Mouse (Mus musculus) kidney, postnatal 0 days (tissue): Measurements from ENCODE around the gene Bpi. TPM values are rescaled to one million over a fixed set of nuclear protein-coding genes. Genes with fewer than 3 reads are reported as not detected.
A peak's percentile ranks its signal among the peaks of the same experiment; 100 is the strongest.

ENCODE experiments used
- ATAC-seq: fragments of 200-750 bp; cut with Nextera tagmentation; replicated peaks from 2 replicates; pipeline ENCODE4 v1.8.0; 2017; ENCODE audit warnings: low read depth, moderate number of reproducible peaks, moderate TSS enrichment, moderate library complexity; ENCODE audit not compliant: low FRiP score
- DNase-seq: peaks from one replicate; pipeline ENCODE4 v3.0.0-alpha.2; 2016; ENCODE audit warnings: low spot score
- H3K27ac ChIP-seq: fragments of 300-500 bp; sonication (generic); 2 replicates; pipeline ENCODE4 v1.5.1; 2014; ENCODE audit warnings: mild to moderate bottlenecking
- H3K27me3 ChIP-seq: fragments of 300-500 bp; sonication (generic); 2 replicates; pipeline ENCODE4 v1.6.1; 2014; ENCODE audit warnings: low read length, mixed read lengths; ENCODE audit not compliant: insufficient read depth
- H3K36me3 ChIP-seq: fragments of 300-500 bp; sonication (generic); 2 replicates; pipeline ENCODE4 v1.6.1; 2014; ENCODE audit warnings: low read length, mixed read lengths; ENCODE audit not compliant: insufficient read depth
- H3K4me1 ChIP-seq: fragments of 300-500 bp; sonication (generic); replicated peaks from 2 replicates; pipeline ENCODE4 v1.6.1; 2014; ENCODE audit warnings: antibody characterized with exemption, low read length, mixed read lengths; ENCODE audit not compliant: insufficient read depth
- H3K4me2 ChIP-seq: fragments of 300-500 bp; sonication (generic); 2 replicates; pipeline ENCODE4 v1.6.1; 2014; ENCODE audit warnings: mild to moderate bottlenecking, low read length, moderate library complexity, mixed read lengths
- H3K4me3 ChIP-seq: fragments of 300-500 bp; sonication (generic); replicated peaks from 2 replicates; pipeline ENCODE4 v1.5.1; 2014; ENCODE audit warnings: low read depth, low read length
- H3K9ac ChIP-seq: fragments of 300-500 bp; sonication (generic); 2 replicates; pipeline ENCODE4 v1.6.1; 2014; ENCODE audit warnings: low read depth, low read length
- H3K9me3 ChIP-seq: fragments of 300-500 bp; sonication (generic); replicated peaks from 2 replicates; pipeline ENCODE4 v1.6.1; 2016; ENCODE audit warnings: low read length, inconsistent platforms, mixed read lengths
- CTCF ChIP-seq: IDR thresholded peaks from 2 replicates; pipeline ENCODE4 v1.5.1; 2016; ENCODE audit warnings: antibody characterized with exemption, low read depth, mild to moderate bottlenecking, moderate library complexity
- WGBS: fragments of 180-500 bp; shearing (Covaris S2); extraction: QIAGEN DNeasy Blood & Tissue Kit; methylation state at CpG from one replicate; pipeline ENCODE4 v1.1.7; 2014; 5-methylcytosine and 5-hydroxymethylcytosine counted together
- polyA plus RNA-seq: library from polyadenylated mRNA; unstranded; fragments of >200 nt; fragmentation: Nextera tagmentation; extraction: Ambion mirVana; gene quantifications from 2 replicates; pipeline ENCODE4 v1.2.1, GENCODE M21; 2015

Gene Bpi
- polyA plus RNA-seq, 1 experiment from 2014 or later = 0.12 TPM

- no peaks in the 10 kb centered on the region for H3K27me3 ChIP-seq
- no peak overlapping the region for H3K4me3 ChIP-seq
- DNase-seq (no peak), ATAC-seq (no peak)
- H3K4me2 ChIP-seq = no peak overlapping the region
- no peak overlapping the region for H3K27ac ChIP-seq
- H3K9me3 ChIP-seq = no peaks in the 10 kb centered on the region
- H3K9ac ChIP-seq = no peak overlapping the region
- TF ChIP-seq CTCF = no peak
- peaks cover 10% of the 10 kb centered on the region for H3K4me1 ChIP-seq
- WGBS = 94% methylated on average over 4 of the region's 4 CpGs
- no peaks in the 10 kb centered on the region for H3K36me3 ChIP-seq
These were observed 21.8 kb downstream of the Bpi start for GRCm38 (mm10) chr2:158279656-158280055.

- no peak for DNase-seq
- H3K4me2 ChIP-seq = no peak overlapping the region
- 55% methylated on average over 16 of the region's 16 CpGs for WGBS
- peaks cover 8% of the 10 kb centered on the region for H3K4me1 ChIP-seq
- no peaks in the 10 kb centered on the region for H3K36me3 ChIP-seq
- H3K9ac ChIP-seq = no peak overlapping the region
- H3K9me3 ChIP-seq = no peaks in the 10 kb centered on the region
- ATAC-seq = no peak
- no peak overlapping the region for H3K27ac ChIP-seq
- no peak overlapping the region for H3K4me3 ChIP-seq
- no peaks in the 10 kb centered on the region for H3K27me3 ChIP-seq
- TF ChIP-seq CTCF = no peak
These were observed 23.8 kb downstream of the Bpi start for GRCm38 (mm10) chr2:158281497-158282205.

GRCm38 (mm10) chr2:158283136-158283535 is 25.2 kb downstream of the Bpi start:
- no peak overlapping the region for H3K27ac ChIP-seq

GRCm38 (mm10) chr2:158283771-158284170 is 25.9 kb downstream of the Bpi start:
- DNase-seq (no peak), ATAC-seq (no peak)
- no peaks in the 10 kb centered on the region for H3K27me3 ChIP-seq
- 80% methylated on average over 6 of the region's 6 CpGs for WGBS
- no peak for TF ChIP-seq CTCF
- H3K4me1 ChIP-seq = no peaks in the 10 kb centered on the region; the same call in 1 of the 2 replicates
- H3K27ac ChIP-seq = no peak overlapping the region
- no peaks in the 10 kb centered on the region for H3K9me3 ChIP-seq
- H3K4me3 ChIP-seq = no peak overlapping the region
- H3K36me3 ChIP-seq = no peaks in the 10 kb centered on the region
- no peak overlapping the region for H3K9ac ChIP-seq
- H3K4me2 ChIP-seq = no peak overlapping the region

More at GRCm38 (mm10) chr2:158283136-158283535, 25.2 kb downstream of the Bpi start:
- no peaks in the 10 kb centered on the region for H3K36me3 ChIP-seq
- H3K9me3 ChIP-seq = no peaks in the 10 kb centered on the region
- no peak for TF ChIP-seq CTCF
- WGBS = 73% methylated on average over 7 of the region's 7 CpGs
- ATAC-seq (no peak), DNase-seq (no peak)
- no peaks in the 10 kb centered on the region for H3K27me3 ChIP-seq
- no peak overlapping the region for H3K4me2 ChIP-seq
- H3K4me1 ChIP-seq = no peaks in the 10 kb centered on the region; the same call in 1 of the 2 replicates
- H3K9ac ChIP-seq = no peak overlapping the region
- no peak overlapping the region for H3K4me3 ChIP-seq

GRCm38 (mm10) chr2:158284571-158284970 is 26.7 kb downstream of the Bpi start:
- Histone ChIP-seq H3K9me3 (no peaks in the 10 kb centered on the region), H3K27me3 (no peaks in the 10 kb centered on the region), H3K4me1 (no peaks in the 10 kb centered on the region; the same call in 1 of the 2 replicates), H3K4me3 (no peak overlapping the region), H3K27ac (no peak overlapping the region), H3K36me3 (no peaks in the 10 kb centered on the region), H3K9ac (no peak overlapping the region), H3K4me2 (no peak overlapping the region)
- 25% methylated on average over 11 of the region's 11 CpGs for WGBS
- TF ChIP-seq CTCF = peak; percentile 90
- DNase-seq = peak; percentile 83
- peak; percentile 63 for ATAC-seq

- Histone ChIP-seq H3K4me2 (no peak overlapping the region), H3K36me3 (no peaks in the 10 kb centered on the region), H3K27ac (no peak overlapping the region), H3K9me3 (no peaks in the 10 kb centered on the region), H3K27me3 (no peaks in the 10 kb centered on the region), H3K4me1 (no peaks in the 10 kb centered on the region; the same call in 1 of the 2 replicates), H3K9ac (no peak overlapping the region), H3K4me3 (no peak overlapping the region)
- ATAC-seq = no peak
- DNase-seq = peak; percentile 28
- WGBS = 47% methylated on average over 6 of the region's 6 CpGs
- TF ChIP-seq CTCF = no peak
These were observed 27.8 kb downstream of the Bpi start for GRCm38 (mm10) chr2:158285655-158286054.
